Mouse (Mus musculus): ENCODE data around the gene Dhx32.

GRCm38 (mm10) chr7:133698021-133698709, 84.4 kb downstream of the Dhx32 start:
- no peak for TF ChIP-seq POLR2A (IDR thresholded peaks at IDR 0.05; ENCODE audit: insufficient read depth, low read length)
- TF ChIP-seq EP300 (IDR thresholded peaks at IDR 0.05; ENCODE audit: insufficient read depth, low read depth, low read length), result no peak
